Mouse (Mus musculus) cerebellum, adult 2 months (tissue): ENCODE measurements around the gene Oip5. TPM values are rescaled to one million over a fixed set of nuclear protein-coding genes. Genes with fewer than 3 reads are reported as not detected.

Experiments
- DNase-seq, 2 experiments: peaks; one replicate each; pipeline ENCODE4 v3.0.0; 2021
- H3K27ac ChIP-seq: fragments of 200-500 bp; 2 replicates; pipeline ENCODE4 v1.5.1; 2012; ENCODE audit warnings: low read length, control low read depth, inconsistent platforms; ENCODE audit not compliant: insufficient read depth
- H3K27me3 ChIP-seq: fragments of 200-500 bp; 2 replicates; pipeline ENCODE4 v1.6.1; 2012; ENCODE audit warnings: inconsistent platforms, mild to moderate bottlenecking, low read length, moderate library complexity; ENCODE audit not compliant: control insufficient read depth, insufficient read depth
- H3K4me1 ChIP-seq: fragments of 200-500 bp; 2 replicates; pipeline ENCODE4 v1.6.1; 2011; ENCODE audit warnings: low read length; ENCODE audit not compliant: control insufficient read depth, insufficient read depth
- H3K4me3 ChIP-seq: fragments of 200-500 bp; replicated peaks from 2 replicates; pipeline ENCODE3; 2011; ENCODE audit warnings: mild to moderate bottlenecking, low read depth, low read length, control low read depth; ENCODE audit not compliant: insufficient read depth
- CTCF ChIP-seq: fragments of 200-500 bp; IDR thresholded peaks from 2 replicates; pipeline ENCODE4 v1.5.1; 2011; ENCODE audit warnings: low read depth, mild to moderate bottlenecking, control low read depth, low read length, moderate library complexity, borderline replicate concordance; ENCODE audit not compliant: insufficient read depth
- POLR2A ChIP-seq: fragments of 200-500 bp; IDR thresholded peaks from 2 replicates; pipeline ENCODE4 v1.6.1; 2011; ENCODE audit warnings: low read length, control low read depth, borderline replicate concordance; ENCODE audit not compliant: insufficient read depth
- WGBS: fragments of 180-500 bp; shearing (Covaris S2); methylation state at CpG from one replicate; pipeline ENCODE4 v1.1.7; 2018; 5-methylcytosine and 5-hydroxymethylcytosine counted together
- polyA plus RNA-seq: library from polyadenylated mRNA; depleted of rRNA; stranded (reverse); fragments of >200 nt; gene quantifications from 2 replicates; pipeline ENCODE4 v1.2.3, GENCODE M21; 2012

Oip5 gene
- polyA plus RNA-seq, 1 experiment = 0.39 TPM

GRCm38 (mm10) chr2:119594113-119594981 lies 23.9 kb downstream of the Oip5 start:
- peak; percentile 98 for DNase-seq
- H3K27me3 ChIP-seq = no peaks in the 10 kb centered on the region
- TF ChIP-seq POLR2A = peak; percentile 84; the same call in 1 of the 2 replicates
- no peak for TF ChIP-seq CTCF
- WGBS = under 1% methylated on average over 60 of the region's 61 CpGs
- H3K27ac ChIP-seq = peak overlapping the region; percentile 96
- H3K4me3 ChIP-seq = peak overlapping the region; percentile 94
- H3K4me1 ChIP-seq = peaks cover 16% of the 10 kb centered on the region

- 5% methylated on average over 7 of the region's 7 CpGs for WGBS
- Histone ChIP-seq H3K4me1 (peaks cover 16% of the 10 kb centered on the region), H3K27ac (peak overlapping the region; percentile 51; the same call in 1 of the 2 replicates), H3K27me3 (no peaks in the 10 kb centered on the region), H3K4me3 (peak overlapping the region; percentile 52)
- no peak for DNase-seq
- TF ChIP-seq CTCF = no peak
- TF ChIP-seq POLR2A = no peak
Measured at GRCm38 (mm10) chr2:119593765-119594112, 24.5 kb downstream of the Oip5 start.

- 85% methylated on average over 3 of the region's 3 CpGs for WGBS
- TF ChIP-seq CTCF = no peak
- no peak for TF ChIP-seq POLR2A
- Histone ChIP-seq H3K27me3 (no peaks in the 10 kb centered on the region), H3K27ac (no peak overlapping the region), H3K4me3 (no peak overlapping the region), H3K4me1 (peaks cover 5% of the 10 kb centered on the region; the same call in 1 of the 2 replicates)
- DNase-seq = no peak
Measured at GRCm38 (mm10) chr2:119591247-119591646, 27.0 kb downstream of the Oip5 start.

GRCm38 (mm10) chr2:119587383-119587782 lies 30.9 kb downstream of the Oip5 start:
- WGBS = 16% methylated on average over 4 of the region's 4 CpGs
- H3K4me1 ChIP-seq = no peaks in the 10 kb centered on the region
- no peak overlapping the region for H3K4me3 ChIP-seq
- H3K27ac ChIP-seq = no peak overlapping the region
- TF ChIP-seq CTCF (peak; percentile 66), POLR2A (no peak)
- no peaks in the 10 kb centered on the region for H3K27me3 ChIP-seq
- DNase-seq = peak; percentile 25 to 51

GRCm38 (mm10) chr2:119584282-119584681 lies 34.0 kb downstream of the Oip5 start:
- no peak for TF ChIP-seq CTCF
- TF ChIP-seq POLR2A = no peak
- H3K4me1 ChIP-seq = no peaks in the 10 kb centered on the region
- 89% methylated on average over 8 of the region's 8 CpGs for WGBS

GRCm38 (mm10) chr2:119583439-119583838 lies 34.8 kb downstream of the Oip5 start:
- no peak for TF ChIP-seq POLR2A
- TF ChIP-seq CTCF = no peak
- H3K27ac ChIP-seq = no peak overlapping the region
- DNase-seq = no peak
- no peaks in the 10 kb centered on the region for H3K27me3 ChIP-seq
- H3K4me3 ChIP-seq = no peak overlapping the region
- WGBS = 88% methylated on average over 2 of the region's 2 CpGs
- no peaks in the 10 kb centered on the region for H3K4me1 ChIP-seq

More at GRCm38 (mm10) chr2:119584282-119584681, 34.0 kb downstream of the Oip5 start:
- Histone ChIP-seq H3K4me3 (no peak overlapping the region), H3K27me3 (no peaks in the 10 kb centered on the region), H3K27ac (no peak overlapping the region)
- no peak for DNase-seq

- TF ChIP-seq POLR2A (no peak), CTCF (no peak)
- Histone ChIP-seq H3K4me3 (no peak overlapping the region), H3K27me3 (no peaks in the 10 kb centered on the region), H3K27ac (no peak overlapping the region), H3K4me1 (no peaks in the 10 kb centered on the region)
- DNase-seq = no peak
- WGBS = 85% methylated on average over 3 of the region's 3 CpGs
Measured at GRCm38 (mm10) chr2:119581571-119581970, 36.7 kb downstream of the Oip5 start.

GRCm38 (mm10) chr2:119572471-119572870 lies 45.8 kb downstream of the Oip5 start:
- DNase-seq = no peak
- Histone ChIP-seq H3K4me1 (no peaks in the 10 kb centered on the region), H3K27ac (no peak overlapping the region), H3K27me3 (no peaks in the 10 kb centered on the region), H3K4me3 (no peak overlapping the region)
- 81% methylated on average over 1 of the region's 1 CpGs for WGBS
- no peak for TF ChIP-seq POLR2A
- no peak for TF ChIP-seq CTCF
